Mouse (Mus musculus) heart, embryonic 14.5 days (tissue): ENCODE data around the gene Zfp385b. TPM values are rescaled to one million over a fixed set of nuclear protein-coding genes. Genes with fewer than 3 reads are reported as not detected.

Experiments used
- ATAC-seq: fragments of 200-750 bp; cut with Nextera tagmentation; 2 replicates; pipeline ENCODE4 v1.8.0; 2017; ENCODE audit warnings: low read depth, moderate TSS enrichment; ENCODE audit not compliant: insufficient number of reproducible peaks, insufficient read depth, low FRiP score
- H3K27ac ChIP-seq, 2 experiments: fragments of 200-500 bp in 1 of 2; fragments of 300-500 bp in 1 of 2; sonication (generic) in 1 of 2; replicated peaks in 1 of 2; 2 replicates each; pipeline ENCODE4 v1.5.1; 2012 to 2014; ENCODE audit warnings: low read depth in 2 of 2, low read length in 2 of 2, control low read depth in 1 of 2, mild to moderate bottlenecking in 1 of 2, mixed read lengths in 1 of 2; ENCODE audit not compliant: control insufficient read depth in 1 of 2, insufficient read depth in 1 of 2
- H3K27me3 ChIP-seq: fragments of 300-500 bp; sonication (generic); 2 replicates; pipeline ENCODE4 v1.6.1; 2014; ENCODE audit warnings: mild to moderate bottlenecking, low read length, control low read depth; ENCODE audit not compliant: control insufficient read depth, insufficient read depth
- H3K36me3 ChIP-seq: fragments of 300-500 bp; sonication (generic); 2 replicates; pipeline ENCODE4 v1.6.1; 2014; ENCODE audit warnings: mild to moderate bottlenecking, control low read depth, low read length, mixed read lengths; ENCODE audit not compliant: control insufficient read depth, insufficient read depth
- H3K4me1 ChIP-seq, 2 experiments: fragments of 200-500 bp in 1 of 2; fragments of 300-500 bp in 1 of 2; sonication (generic) in 1 of 2; 2 replicates each; pipeline ENCODE4 v1.6.1; 2012 to 2014; ENCODE audit warnings: low read length in 2 of 2, control low read depth in 1 of 2, mixed read lengths in 1 of 2; ENCODE audit not compliant: control insufficient read depth in 2 of 2, insufficient read depth in 2 of 2
- H3K4me2 ChIP-seq: fragments of 300-500 bp; sonication (generic); 2 replicates; pipeline ENCODE4 v1.6.1; 2014; ENCODE audit warnings: mild to moderate bottlenecking, low read length
- H3K4me3 ChIP-seq, 2 experiments: fragments of 200-500 bp in 1 of 2; fragments of 300-500 bp in 1 of 2; sonication (generic) in 1 of 2; 2 replicates each; pipeline ENCODE4 v1.5.1; 2012 to 2014; ENCODE audit warnings: low read length in 2 of 2, mild to moderate bottlenecking in 2 of 2, control low read depth in 1 of 2, low read depth in 1 of 2, moderate library complexity in 1 of 2; ENCODE audit not compliant: control insufficient read depth in 1 of 2, insufficient read depth in 1 of 2
- H3K9ac ChIP-seq: fragments of 300-500 bp; sonication (generic); 2 replicates; pipeline ENCODE4 v1.6.1; 2014; ENCODE audit warnings: mild to moderate bottlenecking, low read length
- H3K9me3 ChIP-seq: fragments of 300-500 bp; sonication (generic); 2 replicates; pipeline ENCODE4 v1.6.1; 2016; ENCODE audit warnings: low read length, control low read depth; ENCODE audit not compliant: control insufficient read depth
- WGBS: fragments of 180-500 bp; shearing (Covaris S2); extraction: QIAGEN DNeasy Blood & Tissue Kit; methylation state at CpG from one replicate; pipeline ENCODE4 v1.1.7; 2014; 5-methylcytosine and 5-hydroxymethylcytosine counted together
- polyA plus RNA-seq: library from polyadenylated mRNA; unstranded; fragments of >200 nt; fragmentation: Nextera tagmentation; extraction: Ambion mirVana; gene quantifications from 2 replicates; pipeline ENCODE4 v1.2.1, GENCODE M21; 2014

Zfp385b gene
- polyA plus RNA-seq, 1 experiment from 2014 or later: 3.0 TPM

- WGBS: 77% methylated on average over 4 of the region's 4 CpGs
- Histone ChIP-seq H3K9ac (no peak overlapping the region), H3K4me2 (no peak overlapping the region), H3K4me1 (peaks cover 3 to 11% of the 10 kb centered on the region in 2 experiments; a peak in 3 of 4 replicates), H3K27ac (no peak overlapping the region), H3K9me3 (peaks cover 11% of the 10 kb centered on the region), H3K4me3 (no peak overlapping the region), H3K36me3 (no peaks in the 10 kb centered on the region), H3K27me3 (no peaks in the 10 kb centered on the region)
- ATAC-seq: no peak
Observed at GRCm38 (mm10) chr2:77587387-77587786, 232.1 kb downstream of the Zfp385b start.

- H3K4me1 ChIP-seq: peaks cover 3 to 11% of the 10 kb centered on the region in 2 experiments; a peak in 3 of 4 replicates
- ATAC-seq: no peak
- WGBS: 80% methylated on average over 4 of the region's 4 CpGs
Observed at GRCm38 (mm10) chr2:77586581-77587360, 232.7 kb downstream of the Zfp385b start.

GRCm38 (mm10) chr2:77583586-77583985 is 235.9 kb downstream of the Zfp385b start:
- Histone ChIP-seq H3K9ac (no peak overlapping the region), H3K4me3 (no peak overlapping the region), H3K27me3 (no peaks in the 10 kb centered on the region), H3K27ac (no peak overlapping the region), H3K9me3 (peaks cover 11% of the 10 kb centered on the region), H3K36me3 (no peaks in the 10 kb centered on the region), H3K4me2 (no peak overlapping the region), H3K4me1 (peaks cover 0 to under 1% of the 10 kb centered on the region in 2 experiments; a peak in 1 of 4 replicates)
- no peak for ATAC-seq
- 91% methylated on average over 1 of the region's 1 CpGs for WGBS

More at GRCm38 (mm10) chr2:77586581-77587360, 232.7 kb downstream of the Zfp385b start:
- Histone ChIP-seq H3K4me3 (no peak overlapping the region), H3K27ac (no peak overlapping the region), H3K9me3 (peaks cover 11% of the 10 kb centered on the region), H3K4me2 (no peak overlapping the region), H3K27me3 (no peaks in the 10 kb centered on the region), H3K9ac (no peak overlapping the region), H3K36me3 (no peaks in the 10 kb centered on the region)

GRCm38 (mm10) chr2:77576571-77576970 is 242.9 kb downstream of the Zfp385b start:
- Histone ChIP-seq H3K4me2 (no peak overlapping the region), H3K27me3 (no peaks in the 10 kb centered on the region), H3K4me3 (no peak overlapping the region), H3K4me1 (no peaks in the 10 kb centered on the region), H3K27ac (no peak overlapping the region), H3K9me3 (no peaks in the 10 kb centered on the region), H3K36me3 (no peaks in the 10 kb centered on the region), H3K9ac (no peak overlapping the region)
- ATAC-seq: no peak
- WGBS: 84% methylated on average over 1 of the region's 1 CpGs

GRCm38 (mm10) chr2:77567528-77568435 is 251.7 kb downstream of the Zfp385b start:
- no peak overlapping the region for H3K4me3 ChIP-seq
- 70% methylated on average over 15 of the region's 15 CpGs for WGBS
- H3K27me3 ChIP-seq: no peaks in the 10 kb centered on the region
- no peaks in the 10 kb centered on the region for H3K4me1 ChIP-seq
- H3K9me3 ChIP-seq: no peaks in the 10 kb centered on the region
- no peak overlapping the region for H3K9ac ChIP-seq
- H3K36me3 ChIP-seq: no peaks in the 10 kb centered on the region
- H3K27ac ChIP-seq: no peak overlapping the region
- no peak for ATAC-seq
- H3K4me2 ChIP-seq: no peak overlapping the region

GRCm38 (mm10) chr2:77563706-77564105 is 255.7 kb downstream of the Zfp385b start:
- Histone ChIP-seq H3K4me2 (no peak overlapping the region), H3K4me1 (no peaks in the 10 kb centered on the region), H3K27ac (no peak overlapping the region), H3K4me3 (no peak overlapping the region), H3K36me3 (no peaks in the 10 kb centered on the region), H3K9me3 (no peaks in the 10 kb centered on the region), H3K9ac (no peak overlapping the region), H3K27me3 (no peaks in the 10 kb centered on the region)
- no peak for ATAC-seq
- 31% methylated on average over 1 of the region's 1 CpGs for WGBS

- 67% methylated on average over 5 of the region's 5 CpGs for WGBS
- no peak for ATAC-seq
Observed at GRCm38 (mm10) chr2:77561941-77562340, 257.5 kb downstream of the Zfp385b start.

More at GRCm38 (mm10) chr2:77561941-77562340, 257.5 kb downstream of the Zfp385b start:
- Histone ChIP-seq H3K9me3 (no peaks in the 10 kb centered on the region), H3K27ac (no peak overlapping the region), H3K9ac (no peak overlapping the region), H3K4me3 (no peak overlapping the region), H3K36me3 (no peaks in the 10 kb centered on the region), H3K4me2 (no peak overlapping the region), H3K27me3 (no peaks in the 10 kb centered on the region), H3K4me1 (no peaks in the 10 kb centered on the region)
